Mouse (Mus musculus): Measurements from ENCODE around the gene Lrrc10.

- no peak for TF ChIP-seq POLR2A (IDR thresholded peaks at IDR 0.05; ENCODE audit: insufficient read depth, low read length)
- TF ChIP-seq CTCF (IDR thresholded peaks at IDR 0.05; ENCODE audit: low read depth, low read length), result no peak
- no peak for TF ChIP-seq EP300 (IDR thresholded peaks at IDR 0.05; ENCODE audit: insufficient read depth, low read depth, low read length)
Observed at GRCm38 (mm10) chr10:117062894-117063253, 17.7 kb downstream of the Lrrc10 start.

Measured in ES-Bruce4 (cell line).